ENCODE assay signal across 25 mouse cellular contexts in the genomic region with DNA sequence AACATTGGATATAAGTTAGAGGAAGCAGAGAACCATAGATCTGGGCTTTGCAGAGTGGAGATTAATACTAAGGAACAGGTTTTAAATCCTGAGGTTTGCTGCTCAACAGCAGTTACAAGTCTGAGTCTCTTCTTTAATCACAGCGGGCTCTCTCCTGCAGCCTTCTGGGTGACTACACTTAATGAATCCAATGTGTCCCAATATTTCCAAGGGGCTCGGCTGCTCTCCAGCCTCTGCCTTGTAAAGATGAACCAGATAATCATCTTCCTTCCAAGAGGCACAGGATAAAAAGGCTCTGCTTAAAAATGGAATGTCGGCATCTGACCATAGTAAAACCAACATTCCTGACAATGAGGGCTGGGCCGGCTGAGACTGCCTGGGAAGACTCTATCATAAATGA.
"Had no signal": no experiment of that assay in that cellular context is flagged by ENCODE, and none has a peak within 500 bp of the region (broad histone marks: within the 10 kb centered on the region; RNA-seq: fewer than 3 reads in every experiment).

No protein-coding gene starts in this region.

- ATAC-seq: hindbrain, embryonic 16.5 days; inflammation-experienced regulatory T-cells, adult 6 months; intestine, embryonic 15.5 days; intestine, postnatal 0 days; liver, embryonic 12.5 days had no signal

- H3K9me3 ChIP-seq: heart, embryonic 10.5 days; heart, embryonic 12.5 days; hindbrain, embryonic 10.5 days; hindbrain, embryonic 12.5 days; intestine, embryonic 15.5 days; limb, embryonic 13.5 days; liver, embryonic 12.5 days had no signal

- DNase-seq: gastrocnemius, adult 2 months; gastrocnemius, postnatal 10 days; gastrocnemius, postnatal 25 days; heart, adult 18-20 months; heart, postnatal 10 days; heart, postnatal 4 days; kidney, adult 18-20 months; kidney, adult 8-10 months; kidney, postnatal 10 days; kidney, postnatal 25 days; kidney, postnatal 4 days had no signal

- H3K27ac ChIP-seq: gastrocnemius, adult 2 months; heart, embryonic 10.5 days; hindbrain, embryonic 10.5 days; hindbrain, embryonic 12.5 days; hindbrain, embryonic 14.5 days; intestine, embryonic 15.5 days; layer of hippocampus, adult 2 months; left cerebral cortex, adult 2 months; limb, embryonic 13.5 days; liver, embryonic 12.5 days; liver, embryonic 14.5 days had no signal

- H3K36me3 ChIP-seq: heart, embryonic 10.5 days; heart, embryonic 12.5 days; hindbrain, embryonic 10.5 days; hindbrain, embryonic 12.5 days; intestine, embryonic 15.5 days; limb, embryonic 13.5 days; liver, embryonic 12.5 days had no signal

- H3K9ac ChIP-seq: heart, embryonic 12.5 days; hindbrain, embryonic 12.5 days; hindbrain, embryonic 14.5 days; intestine, embryonic 15.5 days; limb, embryonic 13.5 days; liver, embryonic 12.5 days; liver, embryonic 14.5 days had no signal

- H3K27me3 ChIP-seq: hindbrain, embryonic 12.5 days; intestine, embryonic 15.5 days; liver, embryonic 12.5 days had no signal

- H3K4me2 ChIP-seq: heart, embryonic 12.5 days; hindbrain, embryonic 12.5 days; hindbrain, embryonic 14.5 days; intestine, embryonic 15.5 days; limb, embryonic 13.5 days; liver, embryonic 12.5 days had no signal

- H3K4me3 ChIP-seq: gastrocnemius, adult 2 months; heart, embryonic 10.5 days; heart, embryonic 12.5 days; hindbrain, embryonic 10.5 days; hindbrain, embryonic 12.5 days; intestine, embryonic 15.5 days; layer of hippocampus, adult 2 months; left cerebral cortex, adult 2 months; limb, embryonic 13.5 days; liver, embryonic 12.5 days had no signal

- H3K4me1 ChIP-seq: heart, embryonic 10.5 days; heart, embryonic 12.5 days; hindbrain, embryonic 10.5 days; hindbrain, embryonic 12.5 days; intestine, embryonic 15.5 days; liver, embryonic 12.5 days had no signal
